Mouse (Mus musculus) neural tube, embryonic 10.5 days (tissue): ENCODE measurements around the gene Rnf150.
A peak's percentile ranks its signal among the peaks of the same experiment; 100 is the strongest.
"Not testable (repeated sequence)": the region's sequence is repeated elsewhere in the genome, so short reads cannot be mapped to it uniquely, and the experiment has no call there.

ENCODE experiments used
- DNase-seq: peaks from one replicate; pipeline ENCODE4 v3.0.0-alpha.2; 2017; ENCODE audit warnings: low spot score; ENCODE audit errors: extremely low spot score

Rnf150 gene

DNA sequence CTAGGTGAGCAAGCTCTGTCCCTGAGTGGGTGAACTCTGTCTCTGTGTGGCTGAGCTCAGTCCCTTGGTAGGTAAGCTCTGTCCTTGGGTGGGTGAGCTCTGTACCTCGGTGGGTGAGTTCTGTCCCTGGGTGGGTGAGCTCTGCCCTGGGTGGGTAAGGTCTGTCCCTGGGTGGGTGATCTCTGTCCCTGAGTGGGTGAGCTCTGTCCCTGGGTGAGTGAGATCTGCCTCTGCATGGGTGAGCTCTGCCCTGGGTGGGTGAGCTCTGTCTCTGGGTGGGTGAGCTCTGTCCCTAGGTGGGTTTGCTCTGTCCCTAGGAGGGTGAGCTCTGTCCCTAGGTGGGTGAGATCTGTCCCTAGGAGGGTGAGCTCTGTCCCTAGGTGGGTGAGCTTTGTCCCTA lies 213.5 kb downstream of the Rnf150 start:
- no peak for DNase-seq

DNA sequence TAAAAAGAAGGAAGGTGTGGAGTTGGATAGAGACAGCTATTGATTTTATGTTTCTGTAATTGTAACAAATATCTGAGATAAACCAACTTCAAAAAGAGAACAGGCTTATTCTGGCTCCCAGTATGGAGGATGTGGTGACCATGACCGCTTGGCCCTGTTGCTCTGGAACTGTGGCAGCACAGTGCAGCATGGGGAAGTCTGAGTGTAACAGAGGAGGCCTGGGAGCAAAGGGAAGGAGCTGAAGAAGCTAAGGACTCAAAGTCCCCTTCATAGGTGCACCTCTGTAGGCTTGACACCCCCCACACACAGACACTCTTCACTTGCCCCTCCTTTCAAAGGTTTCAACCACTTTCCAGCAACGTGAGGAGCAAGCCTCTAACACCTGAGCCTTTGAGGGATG lies 214.2 kb downstream of the Rnf150 start:
- no peak for DNase-seq

DNA sequence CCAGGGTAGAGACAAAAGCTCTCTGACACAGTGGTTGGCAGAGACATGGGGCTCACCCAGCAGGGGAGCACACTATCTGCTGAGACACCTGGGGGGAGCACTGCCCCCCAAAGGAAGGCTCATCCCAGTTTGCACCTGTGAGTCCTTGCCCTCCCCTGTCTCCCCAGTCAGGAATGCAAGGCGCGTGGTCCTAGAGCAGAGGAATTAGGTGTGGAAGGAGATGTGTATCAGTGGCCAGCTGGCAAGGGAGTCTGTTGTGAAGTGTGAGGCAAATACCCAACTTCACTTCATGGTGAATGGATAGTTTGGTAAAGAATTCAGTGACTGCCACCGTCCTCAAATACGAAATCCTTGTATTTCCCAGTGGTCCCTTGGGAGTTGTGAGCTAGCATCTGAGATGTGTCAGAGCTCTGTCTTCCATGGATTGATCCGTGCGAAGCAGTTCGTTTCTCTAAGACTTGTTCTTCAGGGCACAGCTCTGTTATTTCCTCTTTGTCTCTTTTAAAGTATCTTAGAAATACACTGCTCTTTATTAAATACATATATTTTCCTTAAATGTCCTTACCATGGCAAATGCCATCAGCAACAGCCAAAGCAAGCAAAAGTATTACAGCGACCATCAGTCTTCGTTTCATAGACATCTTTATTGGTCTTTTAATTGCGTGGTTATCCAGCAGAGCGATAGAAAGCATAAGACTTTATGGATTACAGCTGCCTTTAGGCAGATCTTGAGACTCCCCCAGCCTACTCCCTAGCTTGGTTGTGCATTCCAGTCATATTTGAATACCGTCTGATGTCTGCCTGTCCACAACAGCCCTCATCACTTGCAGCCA lies 215.8 kb downstream of the Rnf150 start:
- DNase-seq, result no peak

- no peak for DNase-seq
Measured at GRCm38 (mm10) chr8:83079534-83079844, 216.3 kb downstream of the Rnf150 start.

DNA sequence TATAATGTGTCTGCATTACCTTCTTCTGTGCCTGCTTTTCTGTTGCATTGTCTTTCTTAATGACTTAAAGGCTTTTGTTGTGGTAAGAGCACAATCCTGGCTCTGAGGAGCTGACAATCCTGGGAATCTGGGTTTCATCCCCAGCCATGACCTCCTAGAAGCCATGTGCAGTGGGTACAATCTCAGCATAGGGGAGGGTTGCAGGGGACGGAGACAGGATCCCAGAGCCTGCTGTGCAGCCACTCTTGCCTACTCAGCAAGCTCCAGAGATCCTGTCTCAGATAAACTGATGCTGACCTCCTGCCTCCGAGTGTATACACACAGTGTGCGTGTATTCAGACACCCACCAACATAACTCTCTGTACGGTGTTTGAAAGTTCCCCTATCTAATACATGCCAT lies 218.1 kb downstream of the Rnf150 start:
- DNase-seq, result no peak

DNA sequence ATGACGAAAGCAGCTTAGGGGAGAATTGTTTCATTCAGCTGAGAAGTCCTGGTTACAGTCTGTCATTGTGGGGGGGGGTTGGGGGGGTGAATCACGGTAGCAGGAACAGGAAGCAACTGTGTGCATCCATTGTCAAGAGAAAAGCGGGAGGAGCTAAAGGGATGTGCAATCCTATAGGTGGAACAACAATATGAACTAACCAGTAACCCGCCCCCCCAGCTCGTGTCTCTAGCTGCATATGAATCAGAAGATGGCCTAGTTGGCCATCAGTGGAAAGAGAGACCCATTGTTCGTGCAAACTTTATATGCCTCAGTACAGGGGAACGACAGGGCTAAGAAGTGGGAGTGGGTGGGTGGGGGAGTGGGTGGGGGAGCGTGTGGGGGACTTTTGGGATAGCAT lies 218.7 kb downstream of the Rnf150 start:
- DNase-seq, result not testable (repeated sequence)

DNA sequence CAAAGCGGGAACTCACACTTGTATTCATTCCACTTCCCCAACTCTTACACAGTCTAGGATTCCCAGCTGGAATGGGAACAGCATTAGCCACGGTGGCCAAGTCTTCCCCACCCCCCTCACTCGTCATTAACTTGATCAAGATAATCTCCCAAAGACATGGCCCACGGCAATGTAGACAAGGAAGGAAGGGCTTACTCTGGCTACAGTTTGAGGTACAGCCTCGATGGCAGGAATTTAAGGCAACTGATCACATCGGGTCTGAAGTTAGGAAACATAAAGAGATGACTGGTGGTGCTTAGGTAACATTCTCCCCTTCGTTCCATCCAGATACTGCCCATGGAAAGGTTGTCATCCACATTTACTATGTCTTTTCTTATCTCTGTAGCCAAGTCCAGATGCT lies 219.1 kb downstream of the Rnf150 start:
- no peak for DNase-seq

- no peak for DNase-seq
Measured at GRCm38 (mm10) chr8:83083452-83083851, 220.3 kb downstream of the Rnf150 start.

DNA sequence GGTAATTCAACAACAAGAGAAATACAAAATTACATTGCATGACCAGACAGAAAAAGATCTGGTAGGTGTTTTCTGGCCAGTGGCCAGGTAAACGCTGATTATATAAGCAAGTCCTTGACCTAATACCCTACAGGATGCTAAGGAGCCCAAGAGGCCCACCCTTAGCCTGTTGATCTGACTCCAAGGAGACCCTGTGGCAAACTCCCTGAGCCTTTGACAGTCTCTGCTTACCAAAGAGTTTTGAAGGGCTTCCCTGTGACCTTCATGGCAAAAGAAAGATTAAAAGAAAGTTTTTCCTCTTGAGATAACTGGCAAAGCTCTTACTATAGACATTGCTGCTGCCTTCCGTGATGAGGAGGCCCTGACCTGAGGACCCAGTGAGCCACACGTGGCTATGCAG lies 222.4 kb downstream of the Rnf150 start:
- DNase-seq, result no peak

DNA sequence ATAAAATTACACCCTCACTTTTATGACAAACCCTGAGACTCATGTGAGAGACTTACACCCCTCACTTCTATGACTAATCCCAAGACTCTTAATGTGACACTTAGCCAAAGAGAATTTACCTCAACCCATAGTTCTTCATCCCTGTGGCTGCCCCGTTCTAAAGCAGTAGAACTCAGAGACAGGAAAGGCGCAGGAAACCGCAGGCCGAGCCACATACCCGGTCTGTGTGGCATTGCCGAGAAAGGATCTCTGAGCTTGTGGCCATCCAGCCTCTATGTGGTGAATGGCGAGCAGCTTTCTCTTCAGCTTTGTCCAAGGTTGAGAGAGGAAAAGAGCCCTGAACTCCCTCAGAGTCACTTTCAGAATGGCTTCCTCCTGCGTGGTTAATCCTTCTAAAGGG lies 223.5 kb downstream of the Rnf150 start:
- no peak for DNase-seq

- DNase-seq, result no peak
Measured at GRCm38 (mm10) chr8:83087604-83088003, 224.4 kb downstream of the Rnf150 start.

DNA sequence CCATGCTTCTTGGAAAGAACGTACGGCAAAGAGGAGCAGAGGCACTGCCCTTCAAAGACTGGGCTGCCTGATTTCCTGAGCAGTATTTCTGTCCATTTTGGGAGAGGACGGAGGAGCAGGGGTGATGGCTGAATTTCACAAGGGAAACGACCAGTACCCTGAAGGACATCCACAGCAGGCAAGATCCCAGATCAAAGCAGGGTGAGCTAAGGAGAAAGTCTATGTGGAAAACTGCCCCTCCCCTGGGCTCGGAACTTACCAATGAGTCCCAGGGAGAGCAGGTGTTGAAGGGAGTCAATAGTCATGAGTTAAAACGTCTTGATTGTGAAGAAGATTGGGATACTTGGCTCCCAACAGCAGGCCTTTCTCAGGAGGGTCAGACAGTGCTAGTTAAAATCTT lies 225.0 kb downstream of the Rnf150 start:
- no peak for DNase-seq

DNA sequence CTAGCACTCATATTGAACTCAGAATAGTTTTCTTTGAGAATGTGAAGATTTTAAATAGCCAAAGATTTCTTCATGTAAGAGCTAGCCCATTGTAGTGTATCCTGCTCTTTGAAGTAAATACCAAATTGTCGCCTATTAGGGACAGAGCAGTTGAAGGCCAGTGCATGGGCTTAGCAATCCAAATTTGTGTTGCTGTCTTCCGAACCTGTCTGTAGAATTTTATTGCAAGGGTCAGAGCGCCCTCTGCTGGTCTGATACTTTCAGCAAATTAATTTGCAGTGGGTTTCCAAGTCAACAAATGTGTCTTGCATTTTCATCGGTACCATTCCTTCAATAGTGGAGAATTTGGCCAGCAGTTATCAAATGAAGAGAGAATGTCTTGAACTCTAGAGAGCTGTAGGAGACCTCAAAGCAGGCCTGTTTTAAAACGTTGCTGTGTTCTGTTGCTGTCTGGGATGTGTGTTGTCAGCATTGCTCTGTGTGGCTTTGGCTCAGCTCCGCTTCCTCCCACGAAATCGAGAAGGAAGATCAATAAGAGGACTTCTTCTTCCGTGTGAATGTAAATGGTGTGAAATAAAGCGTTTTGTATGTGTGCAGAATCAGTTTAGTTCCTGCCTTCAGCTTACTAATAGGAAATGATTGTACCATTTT lies 226.3 kb downstream of the Rnf150 start:
- peak; percentile 89 for DNase-seq

GRCm38 (mm10) chr8:83090446-83090845 lies 227.3 kb downstream of the Rnf150 start:
- DNase-seq, result no peak

GRCm38 (mm10) chr8:83100041-83100440 lies 236.9 kb downstream of the Rnf150 start:
- DNase-seq, result no peak

GRCm38 (mm10) chr8:83102957-83103510 lies 239.9 kb downstream of the Rnf150 start:
- DNase-seq, result no peak

- DNase-seq, result no peak
Measured at GRCm38 (mm10) chr8:83103968-83104367, 240.8 kb downstream of the Rnf150 start.

DNA sequence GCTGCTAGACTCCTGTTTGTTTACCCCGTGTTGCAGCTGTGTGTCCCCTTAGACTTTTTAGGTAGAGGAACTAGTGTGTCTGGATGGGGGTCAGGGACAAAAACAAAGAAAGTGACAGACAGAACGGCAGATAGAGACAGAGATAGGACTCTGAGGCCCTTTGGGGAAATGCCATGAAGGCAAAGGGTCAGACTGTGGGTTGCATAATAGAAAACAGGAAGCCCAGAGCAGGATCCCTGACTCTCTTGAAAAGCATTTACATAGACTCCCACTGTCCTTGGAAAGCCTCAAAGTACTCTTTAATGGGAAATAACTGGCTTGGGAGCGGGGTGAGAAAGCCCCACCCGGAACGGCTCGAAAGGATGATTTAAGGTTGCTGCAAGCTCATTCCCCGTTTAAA lies 246.6 kb downstream of the Rnf150 start:
- DNase-seq, result no peak

- DNase-seq, result no peak
Measured at GRCm38 (mm10) chr8:83110177-83110576, 247.0 kb downstream of the Rnf150 start.

GRCm38 (mm10) chr8:83135086-83135485 lies 271.9 kb downstream of the Rnf150 start:
- DNase-seq, result no peak

- DNase-seq, result no peak
Measured at GRCm38 (mm10) chr8:83140068-83140467, 276.9 kb downstream of the Rnf150 start.

- DNase-seq, result no peak
Measured at GRCm38 (mm10) chr8:83140701-83141111, 277.6 kb downstream of the Rnf150 start.
